Mouse (Mus musculus) monocyte, adult 2 months (primary cell): ENCODE data around the gene Lama1.
"Not testable (repeated sequence)": the region's sequence is repeated elsewhere in the genome, so short reads cannot be mapped to it uniquely, and the experiment has no call there.

Experiments used
- DNase-seq, 2 experiments: peaks; one replicate each; pipeline ENCODE4 v3.0.0; 2022; ENCODE audit warnings: low spot score in 2 of 2, low read depth in 1 of 2

Gene Lama1

DNA sequence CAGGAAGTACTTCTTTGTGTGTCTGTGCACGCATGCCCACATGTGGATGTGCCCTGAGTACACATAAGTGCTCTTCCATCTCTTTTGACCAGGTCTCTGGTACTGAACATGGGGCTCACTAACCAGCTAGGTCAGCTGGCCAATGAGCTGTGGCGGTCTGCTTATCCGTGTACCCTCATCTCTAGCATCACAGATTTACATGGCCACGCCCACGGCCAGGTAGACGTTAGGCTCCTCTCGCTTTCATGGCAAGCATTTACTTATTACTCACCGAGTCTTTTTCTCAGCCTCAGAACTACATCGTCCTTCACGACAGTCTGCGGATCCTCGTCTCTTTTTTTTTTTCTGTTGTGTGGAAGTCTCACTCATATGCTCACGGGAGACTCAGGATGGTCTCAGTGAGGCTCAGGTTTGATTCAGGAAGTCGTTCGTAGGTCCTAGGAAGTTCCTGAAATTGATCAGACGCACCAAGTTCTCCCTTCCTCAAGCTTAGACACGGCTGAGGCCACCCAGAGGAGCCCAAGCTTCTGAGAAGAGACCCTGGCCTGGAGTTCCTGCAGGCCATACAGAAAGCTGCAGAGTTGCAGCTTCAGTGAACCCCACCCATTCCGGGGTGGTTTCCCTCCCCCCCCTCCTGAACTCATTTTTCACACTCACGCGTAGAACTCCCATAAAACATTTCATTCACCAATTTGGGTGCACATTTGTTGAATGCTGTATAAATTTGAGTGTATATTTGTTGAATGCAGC is 139.3 kb downstream of the Lama1 start:
- DNase-seq, result no peak

DNA sequence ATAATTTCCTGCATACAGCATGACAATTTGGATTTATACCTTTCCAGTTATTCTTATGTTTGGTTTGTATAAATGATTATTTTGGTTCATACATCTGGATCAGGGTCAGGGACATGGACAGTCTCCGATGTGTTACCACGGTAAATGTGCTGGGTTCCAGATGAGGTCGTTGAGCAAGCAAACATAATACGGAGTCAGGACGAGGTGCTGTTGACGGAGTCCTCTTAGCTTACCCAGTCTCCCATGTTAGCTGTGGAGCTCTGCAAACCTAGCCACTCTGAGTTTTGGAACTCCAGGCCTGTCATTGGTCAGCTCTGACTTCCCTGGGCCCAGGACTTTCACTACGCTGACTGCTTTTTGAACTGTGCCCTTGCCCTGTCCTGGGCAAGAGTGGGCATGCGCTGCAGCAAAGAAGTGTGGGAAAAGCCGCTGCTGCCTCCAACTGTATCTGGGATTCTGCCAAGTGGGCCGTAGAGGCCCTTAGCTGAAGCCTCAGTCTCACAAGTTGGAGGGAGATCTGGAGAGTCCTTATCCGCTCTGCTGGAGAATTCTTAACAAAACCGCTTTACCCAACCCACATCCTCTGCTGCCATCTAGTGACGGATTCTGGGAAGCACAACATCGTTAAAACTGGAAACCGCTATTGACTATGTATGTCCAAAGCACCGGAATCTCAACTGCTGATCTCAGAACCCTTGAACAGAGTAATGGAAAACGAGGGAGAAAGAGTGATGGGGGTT is 140.5 kb downstream of the Lama1 start:
- DNase-seq, result no peak

DNA sequence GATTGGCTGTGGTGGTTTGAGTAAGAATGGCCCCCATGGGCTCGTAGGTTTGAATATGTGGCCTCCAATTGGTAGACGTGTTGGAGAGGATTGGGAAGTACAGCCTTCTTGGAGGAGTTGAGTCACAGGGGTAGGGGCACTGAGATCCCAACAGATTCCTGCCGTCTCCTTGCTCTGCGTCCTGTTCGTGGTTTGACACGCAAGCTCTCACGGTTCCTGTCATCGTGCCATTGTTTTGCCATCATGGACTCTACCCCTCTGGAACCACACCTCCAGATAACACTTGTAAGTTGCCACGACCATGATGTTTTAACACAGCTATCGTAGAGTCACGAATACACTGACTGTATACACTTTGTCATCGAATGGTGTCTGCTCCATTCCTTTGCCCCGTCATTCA is 141.9 kb downstream of the Lama1 start:
- DNase-seq, result no peak

DNA sequence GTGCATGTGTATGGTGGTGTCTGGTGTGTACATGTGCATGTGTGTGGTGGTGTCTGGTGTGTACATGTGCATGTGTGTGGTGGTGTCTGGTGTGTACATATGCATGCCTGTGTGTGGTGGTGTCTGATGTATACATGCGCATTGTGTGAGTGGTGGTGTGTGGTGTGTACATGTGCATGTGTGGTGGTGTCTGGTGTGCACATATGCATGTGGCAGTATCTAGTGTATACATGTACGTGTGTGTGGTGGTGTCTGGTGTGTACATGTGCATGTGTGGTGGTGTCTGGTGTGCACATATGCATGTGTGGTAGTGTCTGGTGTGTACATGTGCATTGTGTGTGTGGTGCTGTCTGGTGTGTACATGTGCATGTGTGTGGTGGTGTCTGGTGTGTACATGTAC is 144.4 kb downstream of the Lama1 start:
- DNase-seq, result not testable (repeated sequence)

DNA sequence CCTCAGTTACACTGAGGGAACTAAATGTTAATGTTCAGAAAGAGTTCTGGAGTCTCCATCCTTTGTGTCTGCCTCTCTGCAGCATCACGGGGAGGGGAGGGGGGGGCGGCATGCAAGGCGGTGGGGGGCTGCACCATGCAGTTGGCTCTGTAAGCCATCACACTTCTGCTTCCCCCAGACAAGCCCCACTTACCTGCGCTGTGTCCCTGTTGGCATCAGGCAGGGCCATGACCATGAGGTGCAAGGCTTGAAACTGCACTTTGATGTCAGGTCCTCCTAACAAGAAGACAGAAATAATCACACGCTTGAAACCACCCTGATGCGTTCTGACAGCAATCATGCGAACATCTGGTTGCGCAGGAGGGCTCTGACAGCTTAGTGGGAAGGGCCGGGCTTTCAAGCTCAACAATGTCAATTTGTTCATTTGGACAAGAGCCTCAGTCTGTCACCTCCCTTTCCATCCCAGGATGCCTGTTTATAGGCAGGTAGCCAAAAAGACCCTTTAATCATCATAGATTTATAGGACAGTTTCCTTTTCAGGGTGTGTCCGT is 164.1 kb downstream of the Lama1 start:
- DNase-seq, result no peak

DNA sequence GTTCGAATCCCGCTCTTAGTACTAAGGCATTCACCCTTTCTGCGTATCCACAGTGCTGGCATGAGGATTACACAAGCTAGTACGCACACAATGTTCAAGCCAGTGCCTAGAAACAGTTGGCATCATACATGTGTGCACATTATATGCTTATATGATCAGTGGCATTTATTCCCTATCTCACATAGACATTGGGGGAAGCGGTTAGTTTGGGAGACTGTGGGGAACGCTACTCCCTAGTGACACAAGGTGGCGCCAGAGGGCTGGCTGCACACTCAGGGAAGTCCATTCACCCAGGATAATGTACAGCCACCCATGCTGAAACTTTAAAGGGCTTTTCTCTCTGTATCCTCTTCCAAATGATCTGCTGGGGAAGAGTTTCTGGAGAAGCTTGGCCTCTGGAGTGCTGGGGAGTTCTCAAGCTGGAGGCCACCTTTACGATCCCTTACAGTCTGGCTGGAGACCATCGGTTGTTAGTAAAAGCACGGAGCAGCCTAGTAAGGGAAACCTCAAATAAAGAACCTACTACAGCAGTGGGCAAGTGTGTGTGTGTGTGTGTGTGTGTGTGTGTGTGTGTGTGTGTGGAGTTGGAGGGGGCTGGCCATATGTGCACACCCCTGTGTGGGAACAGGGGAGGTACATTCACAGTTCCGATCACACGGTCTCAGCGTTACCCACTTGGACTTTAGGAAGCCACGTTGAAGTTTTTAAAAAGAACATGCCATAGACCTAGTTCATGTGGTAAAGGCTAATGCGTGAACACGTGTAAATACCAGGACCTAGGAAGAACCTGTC is 164.9 kb downstream of the Lama1 start:
- DNase-seq, result no peak

DNA sequence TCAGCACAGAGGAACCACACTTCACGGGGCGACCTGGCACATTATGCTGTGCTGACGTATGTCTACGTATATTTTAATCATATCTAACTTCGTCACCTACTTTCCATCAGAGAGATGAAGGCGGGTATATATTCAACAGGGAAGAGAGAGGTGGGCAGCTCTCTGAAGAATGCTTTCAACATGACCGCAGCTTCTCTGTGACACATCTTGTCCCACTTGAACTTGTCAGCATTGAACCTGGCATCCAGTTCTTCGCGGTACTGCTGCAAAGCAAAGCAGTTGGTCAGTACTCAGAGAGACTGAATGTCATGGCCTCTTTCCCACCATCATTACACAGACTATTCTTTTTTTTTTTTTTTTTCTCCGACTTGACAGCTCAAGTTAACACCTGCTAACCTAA is 167.3 kb downstream of the Lama1 start:
- DNase-seq, result no peak

DNA sequence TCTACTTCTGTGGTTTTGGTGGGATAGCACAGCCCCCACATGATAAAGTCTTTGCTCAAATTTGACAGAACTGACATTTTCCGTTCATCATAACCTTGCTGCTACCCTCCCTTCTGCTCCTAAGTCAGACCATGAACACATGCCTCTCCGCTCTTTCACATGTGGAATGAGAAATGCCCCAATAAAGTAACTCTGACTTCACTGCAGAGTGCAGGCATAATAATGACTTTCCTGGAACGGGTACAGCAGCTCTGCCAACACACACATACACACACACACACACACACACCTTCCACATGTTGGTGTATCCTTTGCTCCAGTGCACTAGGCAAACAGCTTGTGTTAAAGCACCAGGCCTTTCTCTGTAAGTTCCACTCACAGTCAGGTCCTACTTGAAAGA is 167.9 kb downstream of the Lama1 start:
- DNase-seq, result no peak

DNA sequence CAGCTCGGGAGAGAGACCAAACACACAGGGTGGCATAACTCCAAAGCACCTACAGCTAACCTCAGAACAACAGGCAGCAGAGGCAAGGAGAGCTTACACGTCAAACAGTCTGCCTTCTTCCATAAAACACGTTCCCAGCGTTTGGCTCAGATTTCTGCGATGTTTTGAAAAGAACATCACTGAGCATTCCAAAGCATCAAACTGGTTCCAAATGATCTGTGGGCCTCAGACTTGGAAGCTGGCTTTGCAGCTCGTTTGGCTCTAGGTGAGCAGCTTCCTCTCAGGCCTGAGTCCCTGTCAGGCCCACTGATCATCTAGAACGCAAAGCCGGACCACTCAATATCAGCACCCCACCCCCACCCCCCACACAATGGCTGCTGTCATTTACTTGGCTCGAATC is 169.0 kb downstream of the Lama1 start:
- no peak for DNase-seq

DNA sequence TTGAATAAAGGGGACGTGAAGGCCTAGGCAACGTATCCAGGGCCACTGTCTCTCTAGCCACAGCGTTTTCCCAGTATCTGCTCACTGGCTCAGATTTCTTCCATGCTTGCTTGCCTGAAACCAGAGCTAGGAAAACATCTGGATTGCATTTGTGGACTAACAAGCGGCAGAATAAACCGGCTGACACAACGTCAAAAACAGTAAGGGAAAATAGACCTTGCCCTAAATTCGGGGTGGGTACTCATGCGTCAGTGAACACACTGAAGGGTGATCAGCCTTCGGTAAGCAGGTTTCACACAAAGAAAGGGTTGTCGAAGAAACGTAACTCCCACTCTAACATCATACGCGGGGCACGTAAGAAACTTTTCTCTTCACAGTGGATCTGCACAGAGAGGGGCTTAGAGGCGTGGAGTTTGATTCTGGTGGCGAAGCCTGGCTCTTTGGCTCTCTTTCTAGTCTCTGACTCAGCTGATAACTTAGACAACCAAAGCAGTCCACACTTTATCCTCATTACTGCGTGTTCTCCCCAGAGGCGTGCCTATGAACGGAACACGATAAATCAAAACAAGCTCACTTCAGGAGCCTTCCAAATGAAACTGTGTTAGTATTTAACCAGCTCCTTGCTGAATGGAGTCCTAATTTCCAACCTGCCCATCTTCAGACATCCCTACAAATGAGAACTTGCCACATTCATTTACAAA is 169.6 kb downstream of the Lama1 start:
- no peak for DNase-seq

DNA sequence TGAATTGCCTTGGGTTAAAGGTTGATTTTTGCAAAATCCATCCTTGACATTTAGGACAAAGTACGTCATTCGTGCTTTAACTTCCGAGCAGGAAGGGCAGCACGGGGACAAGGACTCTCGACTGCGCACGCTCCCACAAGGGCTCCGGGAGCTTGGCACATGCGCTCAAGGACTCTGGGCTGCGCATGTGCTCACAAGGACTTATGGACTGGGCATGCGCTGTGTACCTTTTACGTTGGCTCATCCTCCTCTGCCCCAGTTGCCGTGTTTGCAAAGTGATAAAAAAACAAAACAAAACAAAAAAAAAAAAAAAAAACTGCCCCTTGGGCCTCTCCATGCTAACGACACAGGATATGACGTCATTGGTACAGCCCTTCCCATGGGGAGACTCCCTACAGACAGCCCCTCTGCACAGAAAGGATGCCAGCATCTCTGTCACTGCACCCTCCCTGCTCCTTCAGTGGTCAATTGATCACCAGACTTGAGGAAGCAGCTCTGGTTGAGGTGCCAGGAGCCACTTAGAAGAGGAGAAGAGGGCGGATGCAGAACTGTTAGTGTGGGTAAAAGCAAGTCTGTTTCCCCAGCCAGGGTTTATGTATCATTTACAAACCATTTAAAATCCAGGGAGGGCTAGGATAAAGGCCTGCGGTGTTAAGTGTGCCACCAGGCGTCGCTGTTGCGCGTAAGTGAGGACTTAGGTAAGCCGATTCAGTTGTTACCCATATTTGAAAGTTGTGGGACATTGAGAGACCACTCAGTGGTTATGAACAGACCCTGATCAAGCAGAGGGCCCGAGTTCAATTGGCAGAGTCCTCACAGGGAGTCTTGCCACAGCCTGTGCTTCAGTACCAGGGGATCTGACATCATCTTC is 172.9 kb downstream of the Lama1 start:
- DNase-seq, result no peak
